Mouse (Mus musculus): ENCODE results near the gene Aurkb. TPM values are rescaled to one million over a fixed set of nuclear protein-coding genes. Genes with fewer than 3 reads are reported as not detected.
"Not testable (repeated sequence)": the region's sequence is repeated elsewhere in the genome, so short reads cannot be mapped to it uniquely, and the experiment has no call there.

Gene Aurkb
- polyA plus RNA-seq, 1 experiment from 2014 or later, result 236 TPM

- peaks cover 67% of the 10 kb centered on the region for H3K4me1 ChIP-seq
- peaks cover 33% of the 10 kb centered on the region for H3K36me3 ChIP-seq (replicated peaks)
- H3K27me3 ChIP-seq (ENCODE audit: poor library complexity, severe bottlenecking), result no peaks in the 10 kb centered on the region
- H3K4me3 ChIP-seq, result peak overlapping the region; percentile 4; the same call in 1 of the 2 replicates
- DNase-seq (ENCODE audit: extremely low spot score, low spot score), result no peak
- H3K9me3 ChIP-seq, result no peaks in the 10 kb centered on the region
- 72% methylated on average over 7 of the region's 7 CpGs for WGBS
- H3K27ac ChIP-seq, result no peak overlapping the region
These were observed 46.3 kb downstream of the Aurkb start for GRCm38 (mm10) chr11:69091566-69092385.

DNA sequence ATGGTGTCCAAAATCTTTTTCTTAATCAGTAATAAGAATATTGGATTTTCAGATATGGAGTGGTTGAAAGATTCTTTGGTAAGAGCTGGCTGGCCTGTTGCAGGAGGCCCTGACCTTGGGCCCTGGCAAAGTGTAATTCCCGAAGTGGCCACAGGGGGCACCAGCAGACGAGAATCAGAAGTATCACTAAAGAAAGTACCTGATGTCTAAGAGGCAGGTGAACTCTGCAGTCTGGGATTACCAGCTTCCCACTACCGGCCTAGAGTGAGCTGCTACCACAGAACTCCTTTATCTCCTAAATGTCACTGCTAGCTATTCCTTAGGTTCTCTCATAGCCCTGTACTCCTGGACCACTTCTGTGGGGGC lies 46.9 kb downstream of the Aurkb start:
- WGBS, result 3% methylated on average over 3 of the region's 3 CpGs
- H3K36me3 ChIP-seq (replicated peaks), result peaks cover 33% of the 10 kb centered on the region
- DNase-seq (ENCODE audit: extremely low spot score, low spot score), result peak; percentile 84
- no peaks in the 10 kb centered on the region for H3K27me3 ChIP-seq (ENCODE audit: poor library complexity, severe bottlenecking)
- peaks cover 67% of the 10 kb centered on the region for H3K4me1 ChIP-seq
- H3K27ac ChIP-seq, result no peak overlapping the region
- no peak overlapping the region; the same call in 1 of the 2 replicates for H3K4me3 ChIP-seq
- H3K9me3 ChIP-seq, result no peaks in the 10 kb centered on the region

GRCm38 (mm10) chr11:69092871-69093270 lies 47.4 kb downstream of the Aurkb start:
- H3K36me3 ChIP-seq (replicated peaks), result peaks cover 33% of the 10 kb centered on the region
- H3K27me3 ChIP-seq (ENCODE audit: poor library complexity, severe bottlenecking), result no peaks in the 10 kb centered on the region
- peaks cover 67% of the 10 kb centered on the region for H3K4me1 ChIP-seq
- no peaks in the 10 kb centered on the region for H3K9me3 ChIP-seq
- H3K27ac ChIP-seq, result no peak overlapping the region
- 86% methylated on average over 4 of the region's 4 CpGs for WGBS
- no peak overlapping the region; the same call in 1 of the 2 replicates for H3K4me3 ChIP-seq
- no peak for DNase-seq (ENCODE audit: extremely low spot score, low spot score)

- not testable (repeated sequence) for H3K4me3 ChIP-seq; H3K9me3 ChIP-seq; DNase-seq (ENCODE audit: extremely low spot score, low spot score); H3K27ac ChIP-seq; H3K27me3 ChIP-seq (ENCODE audit: poor library complexity, severe bottlenecking)
- 88% methylated on average over 7 of the region's 7 CpGs for WGBS
- Histone ChIP-seq H3K4me1 (peaks cover 69% of the 10 kb centered on the region), H3K36me3 (replicated peaks) (peaks cover 33% of the 10 kb centered on the region)
These were observed 48.4 kb downstream of the Aurkb start for GRCm38 (mm10) chr11:69093856-69094255.

GRCm38 (mm10) chr11:69094697-69095429 lies 49.4 kb downstream of the Aurkb start, which contains the start of gene Per1:
TSS of gene Per1 (plus strand) at chr11:69095217.
- Histone ChIP-seq H3K27ac (peak within 1 kb of the TSS; percentile 81), H3K4me1 (peaks cover 69% of the 10 kb centered on the region)

DNA sequence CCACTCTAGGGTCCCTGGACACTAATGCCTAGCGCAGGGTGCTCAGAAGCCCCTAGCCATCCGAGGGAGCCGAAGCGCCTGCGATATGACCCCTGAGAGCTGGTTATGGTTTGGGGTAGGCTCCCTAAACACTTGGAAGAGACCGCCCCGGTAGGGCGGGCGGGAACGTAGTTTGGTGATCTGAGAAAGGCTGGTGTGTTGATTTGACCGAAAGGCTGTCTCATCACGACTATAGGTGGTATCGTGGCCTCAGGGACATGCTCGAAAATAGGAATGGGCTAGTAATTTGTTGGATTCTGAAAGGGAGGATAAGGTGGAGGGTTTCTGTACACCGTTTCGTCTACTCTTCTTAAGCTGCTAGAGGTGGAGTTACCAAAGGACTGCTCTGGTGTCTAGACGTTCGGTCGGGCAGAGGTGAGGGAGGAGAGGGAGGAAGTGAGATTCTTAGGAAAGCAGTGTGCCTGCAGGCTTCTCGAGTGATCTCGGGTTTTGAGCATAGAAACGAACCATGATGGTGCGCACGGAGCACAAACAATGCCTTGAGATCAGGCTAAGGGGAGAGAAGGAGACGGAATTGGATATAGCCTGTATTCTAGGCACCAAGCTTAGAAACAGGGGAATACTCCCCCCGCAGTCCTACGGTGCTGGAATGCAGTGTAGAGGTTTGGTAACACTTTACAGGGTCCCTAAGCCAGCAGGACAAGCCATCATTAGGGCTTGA lies 50.2 kb downstream of the Aurkb start:
- Histone ChIP-seq H3K9me3 (no peaks in the 10 kb centered on the region), H3K27ac (peak overlapping the region; percentile 81), H3K4me1 (peaks cover 70% of the 10 kb centered on the region), H3K36me3 (replicated peaks) (peaks cover 22% of the 10 kb centered on the region), H3K4me3 (peak overlapping the region; percentile 65), H3K27me3 (ENCODE audit: poor library complexity, severe bottlenecking) (no peaks in the 10 kb centered on the region)
- DNase-seq (ENCODE audit: extremely low spot score, low spot score), result no peak
- 4% methylated on average over 27 of the region's 27 CpGs for WGBS

More at GRCm38 (mm10) chr11:69094697-69095429, 49.4 kb downstream of the Aurkb start, which contains the start of gene Per1:
- DNase-seq (ENCODE audit: extremely low spot score, low spot score), result peak; percentile 99
- Histone ChIP-seq H3K4me3 (peak within 1 kb of the TSS; percentile 65), H3K36me3 (replicated peaks) (peaks cover 28% of the 10 kb centered on the region), H3K27me3 (ENCODE audit: poor library complexity, severe bottlenecking) (no peaks in the 10 kb centered on the region), H3K9me3 (no peaks in the 10 kb centered on the region)
- WGBS, result under 1% methylated on average over 37 of the region's 37 CpGs

GRCm38 (mm10) chr11:69096360-69096986 lies 51.0 kb downstream of the Aurkb start:
- Histone ChIP-seq H3K9me3 (no peaks in the 10 kb centered on the region), H3K4me1 (peaks cover 74% of the 10 kb centered on the region), H3K27ac (peak overlapping the region; percentile 82), H3K36me3 (replicated peaks) (peaks cover 22% of the 10 kb centered on the region), H3K4me3 (peak overlapping the region; percentile 65), H3K27me3 (ENCODE audit: poor library complexity, severe bottlenecking) (no peaks in the 10 kb centered on the region)
- no peak for DNase-seq (ENCODE audit: extremely low spot score, low spot score)
- WGBS, result 18% methylated on average over 9 of the region's 9 CpGs

- Histone ChIP-seq H3K36me3 (replicated peaks) (peaks cover 24% of the 10 kb centered on the region), H3K4me3 (peak overlapping the region; percentile 65), H3K4me1 (peaks cover 71% of the 10 kb centered on the region), H3K27ac (peak overlapping the region; percentile 82), H3K9me3 (no peaks in the 10 kb centered on the region), H3K27me3 (ENCODE audit: poor library complexity, severe bottlenecking) (no peaks in the 10 kb centered on the region)
- 3% methylated on average over 29 of the region's 29 CpGs for WGBS
- DNase-seq (ENCODE audit: extremely low spot score, low spot score), result peak; percentile 86
These were observed 51.8 kb downstream of the Aurkb start for GRCm38 (mm10) chr11:69096987-69097900.

GRCm38 (mm10) chr11:69098039-69098761 lies 52.8 kb downstream of the Aurkb start:
- Histone ChIP-seq H3K4me3 (peak overlapping the region; percentile 65), H3K36me3 (replicated peaks) (peaks cover 27% of the 10 kb centered on the region), H3K27ac (peak overlapping the region; percentile 86), H3K4me1 (peaks cover 71% of the 10 kb centered on the region), H3K27me3 (ENCODE audit: poor library complexity, severe bottlenecking) (no peaks in the 10 kb centered on the region), H3K9me3 (no peaks in the 10 kb centered on the region)
- no peak for DNase-seq (ENCODE audit: extremely low spot score, low spot score)
- WGBS, result 24% methylated on average over 8 of the region's 8 CpGs

- Histone ChIP-seq H3K4me1 (peaks cover 71% of the 10 kb centered on the region), H3K36me3 (replicated peaks) (peaks cover 33% of the 10 kb centered on the region), H3K4me3 (peak overlapping the region; percentile 65), H3K27me3 (ENCODE audit: poor library complexity, severe bottlenecking) (no peaks in the 10 kb centered on the region), H3K9me3 (no peaks in the 10 kb centered on the region), H3K27ac (peak overlapping the region; percentile 86)
- peak; percentile 92 for DNase-seq (ENCODE audit: extremely low spot score, low spot score)
- WGBS, result under 1% methylated on average over 19 of the region's 19 CpGs
These were observed 53.3 kb downstream of the Aurkb start for GRCm38 (mm10) chr11:69098762-69099091.

Measured in forebrain, embryonic 10.5 days (tissue).